Mouse (Mus musculus) forebrain, embryonic 14.5 days (tissue): Measurements from ENCODE around the gene Timm22. TPM values are rescaled to one million over a fixed set of nuclear protein-coding genes. Genes with fewer than 3 reads are reported as not detected.
A peak's percentile ranks its signal among the peaks of the same experiment; 100 is the strongest.

ENCODE experiments used
- ATAC-seq: fragments of 200-750 bp; cut with Nextera tagmentation; 2 replicates; pipeline ENCODE4 v1.8.0; 2017; ENCODE audit warnings: mild to moderate bottlenecking, moderate library complexity
- DNase-seq: peaks from one replicate; pipeline ENCODE4 v3.0.0-alpha.2; 2015; ENCODE audit warnings: low spot score
- H3K27ac ChIP-seq: fragments of 300-500 bp; sonication (generic); 2 replicates; pipeline ENCODE4 v1.5.1; 2014; ENCODE audit warnings: low read depth, mild to moderate bottlenecking, control low read depth, low read length, moderate library complexity
- H3K27me3 ChIP-seq: fragments of 300-500 bp; sonication (generic); replicated peaks from 2 replicates; pipeline ENCODE4 v1.6.1; 2014; ENCODE audit warnings: low read length, control low read depth, mixed read lengths; ENCODE audit not compliant: control insufficient read depth, insufficient read depth
- H3K36me3 ChIP-seq: fragments of 300-500 bp; sonication (generic); 2 replicates; pipeline ENCODE4 v1.6.1; 2014; ENCODE audit warnings: low read length, control low read depth; ENCODE audit not compliant: control insufficient read depth, insufficient read depth
- H3K4me1 ChIP-seq: fragments of 300-500 bp; sonication (generic); 2 replicates; pipeline ENCODE4 v1.6.1; 2014; ENCODE audit warnings: antibody characterized with exemption, low read length, control low read depth; ENCODE audit not compliant: control insufficient read depth, insufficient read depth
- H3K4me2 ChIP-seq: fragments of 300-500 bp; sonication (generic); 2 replicates; pipeline ENCODE4 v1.6.1; 2014; ENCODE audit warnings: mild to moderate bottlenecking, control low read depth, low read length
- H3K4me3 ChIP-seq: fragments of 300-500 bp; sonication (generic); 2 replicates; pipeline ENCODE4 v1.5.1; 2014; ENCODE audit warnings: low read depth, low read length, control low read depth
- H3K9ac ChIP-seq: fragments of 300-500 bp; sonication (generic); 2 replicates; pipeline ENCODE4 v1.6.1; 2014; ENCODE audit warnings: mild to moderate bottlenecking, low read length, control low read depth, moderate library complexity
- H3K9me3 ChIP-seq: fragments of 300-500 bp; sonication (generic); replicated peaks from 2 replicates; pipeline ENCODE4 v1.6.1; 2016; ENCODE audit warnings: low read length, control low read depth, mixed read lengths; ENCODE audit not compliant: control insufficient read depth
- WGBS: fragments of 180-500 bp; shearing (Covaris S2); extraction: QIAGEN DNeasy Blood & Tissue Kit; methylation state at CpG from one replicate; pipeline ENCODE4 v1.1.7; 2014; 5-methylcytosine and 5-hydroxymethylcytosine counted together
- polyA plus RNA-seq: library from polyadenylated mRNA; unstranded; fragments of >200 nt; fragmentation: Nextera tagmentation; extraction: Ambion mirVana; gene quantifications from 2 replicates; pipeline ENCODE4 v1.2.1, GENCODE M21; 2014

Timm22 gene
- polyA plus RNA-seq, 1 experiment from 2014 or later = 125 TPM

GRCm38 (mm10) chr11:76415001-76415400, 8.2 kb downstream of the Timm22 start:
- H3K9ac ChIP-seq = no peak overlapping the region
- H3K4me1 ChIP-seq = no peaks in the 10 kb centered on the region
- ATAC-seq = no peak
- no peak overlapping the region for H3K4me2 ChIP-seq
- H3K27me3 ChIP-seq = no peaks in the 10 kb centered on the region
- no peak for DNase-seq
- H3K9me3 ChIP-seq = no peaks in the 10 kb centered on the region
- peaks cover 70% of the 10 kb centered on the region for H3K36me3 ChIP-seq
- WGBS = 91% methylated on average over 4 of the region's 4 CpGs
- no peak overlapping the region for H3K27ac ChIP-seq
- H3K4me3 ChIP-seq = no peak overlapping the region

GRCm38 (mm10) chr11:76415985-76416384, 9.2 kb downstream of the Timm22 start:
- WGBS = 71% methylated on average over 2 of the region's 2 CpGs

GRCm38 (mm10) chr11:76418423-76418822, 11.7 kb downstream of the Timm22 start:
- Histone ChIP-seq H3K9me3 (no peaks in the 10 kb centered on the region), H3K27ac (no peak overlapping the region), H3K9ac (no peak overlapping the region), H3K4me1 (no peaks in the 10 kb centered on the region), H3K36me3 (peaks cover 90% of the 10 kb centered on the region), H3K4me3 (no peak overlapping the region), H3K27me3 (no peaks in the 10 kb centered on the region), H3K4me2 (no peak overlapping the region)
- ATAC-seq = no peak
- 74% methylated on average over 8 of the region's 8 CpGs for WGBS
- DNase-seq = peak; percentile 36

More at GRCm38 (mm10) chr11:76415985-76416384, 9.2 kb downstream of the Timm22 start:
- H3K27ac ChIP-seq = no peak overlapping the region
- H3K4me3 ChIP-seq = no peak overlapping the region
- no peak for DNase-seq
- no peak for ATAC-seq
- H3K4me1 ChIP-seq = no peaks in the 10 kb centered on the region
- no peak overlapping the region for H3K4me2 ChIP-seq
- no peaks in the 10 kb centered on the region for H3K27me3 ChIP-seq
- H3K9ac ChIP-seq = no peak overlapping the region
- H3K9me3 ChIP-seq = no peaks in the 10 kb centered on the region
- H3K36me3 ChIP-seq = peaks cover 75% of the 10 kb centered on the region

- ATAC-seq = no peak
- H3K9ac ChIP-seq = no peak overlapping the region
- WGBS = 70% methylated on average over 4 of the region's 4 CpGs
- H3K9me3 ChIP-seq = no peaks in the 10 kb centered on the region
- no peaks in the 10 kb centered on the region for H3K27me3 ChIP-seq
- H3K4me1 ChIP-seq = no peaks in the 10 kb centered on the region
- H3K4me3 ChIP-seq = no peak overlapping the region
- no peak overlapping the region for H3K4me2 ChIP-seq
- H3K36me3 ChIP-seq = peaks cover 95% of the 10 kb centered on the region
- no peak for DNase-seq
- 0 out of 2 replicates have a peak overlapping the region, but pooled peaks have one; percentile 11 for H3K27ac ChIP-seq
These were observed 12.4 kb downstream of the Timm22 start for GRCm38 (mm10) chr11:76419179-76419578.

- H3K27me3 ChIP-seq = no peaks in the 10 kb centered on the region
- H3K4me2 ChIP-seq = no peak overlapping the region
- no peak overlapping the region for H3K9ac ChIP-seq
- WGBS = 74% methylated on average over 4 of the region's 4 CpGs
- DNase-seq (no peak), ATAC-seq (no peak)
- H3K36me3 ChIP-seq = peaks cover 94% of the 10 kb centered on the region
- no peak overlapping the region for H3K4me3 ChIP-seq
- H3K9me3 ChIP-seq = no peaks in the 10 kb centered on the region
- H3K4me1 ChIP-seq = peaks cover under 1% of the 10 kb centered on the region; the same call in 1 of the 2 replicates
- H3K27ac ChIP-seq = no peak overlapping the region
These were observed 14.1 kb downstream of the Timm22 start for GRCm38 (mm10) chr11:76420896-76421295.

- Histone ChIP-seq H3K36me3 (peaks cover 53% of the 10 kb centered on the region), H3K4me3 (no peak overlapping the region), H3K4me1 (peaks cover 2% of the 10 kb centered on the region; the same call in 1 of the 2 replicates), H3K9ac (no peak overlapping the region), H3K27me3 (no peaks in the 10 kb centered on the region), H3K4me2 (no peak overlapping the region), H3K9me3 (no peaks in the 10 kb centered on the region), H3K27ac (0 out of 2 replicates have a peak overlapping the region, but pooled peaks have one; percentile 14)
- WGBS = 61% methylated on average over 6 of the region's 6 CpGs
- ATAC-seq (peak; percentile 52; the same call in 1 of the 2 replicates), DNase-seq (peak; percentile 30)
These were observed 19.0 kb downstream of the Timm22 start for GRCm38 (mm10) chr11:76425749-76426148.

- Histone ChIP-seq H3K4me2 (no peak overlapping the region), H3K27me3 (no peaks in the 10 kb centered on the region), H3K9me3 (no peaks in the 10 kb centered on the region), H3K9ac (no peak overlapping the region), H3K27ac (no peak overlapping the region), H3K36me3 (peaks cover 43% of the 10 kb centered on the region), H3K4me1 (peaks cover 2% of the 10 kb centered on the region; the same call in 1 of the 2 replicates), H3K4me3 (no peak overlapping the region)
- DNase-seq (no peak), ATAC-seq (no peak)
- 83% methylated on average over 3 of the region's 3 CpGs for WGBS
These were observed 21.0 kb downstream of the Timm22 start for GRCm38 (mm10) chr11:76427781-76428180.

- WGBS = 70% methylated on average over 4 of the region's 4 CpGs
- Histone ChIP-seq H3K27me3 (no peaks in the 10 kb centered on the region), H3K9me3 (no peaks in the 10 kb centered on the region), H3K4me1 (peaks cover 2% of the 10 kb centered on the region; the same call in 1 of the 2 replicates), H3K4me2 (no peak overlapping the region), H3K27ac (no peak overlapping the region), H3K9ac (no peak overlapping the region), H3K4me3 (no peak overlapping the region), H3K36me3 (peaks cover 35% of the 10 kb centered on the region)
- no peak for DNase-seq
- ATAC-seq = no peak
These were observed 22.3 kb downstream of the Timm22 start for GRCm38 (mm10) chr11:76429046-76429445.

- Histone ChIP-seq H3K36me3 (peaks cover 30% of the 10 kb centered on the region), H3K9ac (no peak overlapping the region), H3K27ac (peak overlapping the region; percentile 21; the same call in 1 of the 2 replicates), H3K4me2 (no peak overlapping the region), H3K9me3 (no peaks in the 10 kb centered on the region), H3K27me3 (no peaks in the 10 kb centered on the region), H3K4me3 (no peak overlapping the region), H3K4me1 (peaks cover 2% of the 10 kb centered on the region; the same call in 1 of the 2 replicates)
- no peak for ATAC-seq
- 60% methylated on average over 7 of the region's 7 CpGs for WGBS
- DNase-seq = no peak
These were observed 22.8 kb downstream of the Timm22 start for GRCm38 (mm10) chr11:76429556-76429955.
